ENCODE assay signal across 8 mouse cellular contexts in the genomic region with DNA sequence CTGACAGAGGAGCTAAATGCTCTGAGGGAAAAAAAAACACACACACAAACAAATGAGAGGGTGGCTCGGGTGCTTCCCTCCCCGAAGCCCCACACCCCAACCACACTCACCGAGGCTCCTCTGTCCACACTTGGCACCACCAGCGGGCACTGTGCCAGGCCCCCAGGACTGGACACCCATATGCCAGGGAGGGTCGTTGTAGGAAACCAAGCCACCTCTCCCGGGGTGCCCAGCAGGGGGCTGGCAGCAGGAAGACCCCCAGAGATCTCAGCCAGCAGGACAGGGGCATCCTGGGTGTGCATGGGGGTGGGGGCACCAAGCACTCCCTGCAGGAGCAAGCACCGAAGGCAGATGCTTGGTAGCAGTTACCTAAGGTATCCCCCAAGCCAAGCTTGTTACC. TPM values are rescaled to one million over a fixed set of nuclear protein-coding genes. Genes with fewer than 3 reads are reported as not detected.
DNase-seq lines count a peak whose midpoint lies in the region; ATAC-seq and TF ChIP-seq lines count a peak whose summit lies in the region.

TSS of gene Gm43738 (minus strand) at position 289 of the 400 bp plus-strand sequence.

- no peak for TF ChIP-seq CTCF in heart, adult 2 months (IDR thresholded peaks at IDR 0.05)
- TF ChIP-seq CTCF in cortical plate, adult 2 months (IDR thresholded peaks at IDR 0.05; ENCODE audit: extremely low read depth, insufficient read depth, low read length) = no peak

- peaks cover 1% of the 10 kb centered on the region; the same call in 1 of the 2 replicates for H3K4me1 ChIP-seq in heart, adult 2 months (ENCODE audit: control insufficient read depth, insufficient read depth, low read length)
- no peaks in the 10 kb centered on the region for H3K4me1 ChIP-seq in cortical plate, adult 2 months (ENCODE audit: control insufficient read depth, insufficient read depth, low read length)
- H3K4me1 ChIP-seq in intestine, embryonic 15.5 days (replicated peaks) = peaks cover 29% of the 10 kb centered on the region
- peaks cover 14% of the 10 kb centered on the region for H3K4me1 ChIP-seq in neural tube, embryonic 14.5 days (ENCODE audit: control insufficient read depth, insufficient read depth, low read length)

- WGBS in heart, adult 2 months = 43% methylated on average over 7 of the region's 7 CpGs
- 42% methylated on average over 7 of the region's 7 CpGs for WGBS in intestine, embryonic 15.5 days
- 40% methylated on average over 7 of the region's 7 CpGs for WGBS in neural tube, embryonic 14.5 days

- DNase-seq in heart, adult 2 months = no peak
- DNase-seq in heart, adult 9 months (ENCODE audit: low spot score in 2 of 2) = no peak
- DNase-seq in 416B (ENCODE audit: low read depth) = peak; percentile 19
- no peak for DNase-seq in urinary bladder, postnatal 14 days (ENCODE audit: low spot score)
- DNase-seq in urinary bladder, postnatal 25 days (ENCODE audit: low spot score) = no peak

- H3K79me2 ChIP-seq in heart, adult 2 months (replicated peaks; ENCODE audit: control insufficient read depth, insufficient read depth, low read length) = no peaks in the 10 kb centered on the region

- H3K9me3 ChIP-seq in intestine, embryonic 15.5 days = no peaks in the 10 kb centered on the region
- H3K9me3 ChIP-seq in neural tube, embryonic 14.5 days (ENCODE audit: control insufficient read depth, low read length) = no peaks in the 10 kb centered on the region

- TF ChIP-seq EP300 in heart, adult 2 months (IDR thresholded peaks at IDR 0.05; ENCODE audit: insufficient read depth, low read depth, low read length) = no peak

- peak within 1 kb of the TSS; percentile 74 for H3K4me3 ChIP-seq in heart, adult 2 months
- peak within 1 kb of the TSS; percentile 63 for H3K4me3 ChIP-seq in cortical plate, adult 2 months (ENCODE audit: insufficient read depth, low read length)
- H3K4me3 ChIP-seq in intestine, embryonic 15.5 days (replicated peaks) = peak within 1 kb of the TSS; percentile 56
- peak within 1 kb of the TSS; percentile 46 for H3K4me3 ChIP-seq in neural tube, embryonic 14.5 days (ENCODE audit: low read depth, low read length)

- TF ChIP-seq POLR2A in heart, adult 2 months (IDR thresholded peaks at IDR 0.05; ENCODE audit: insufficient read depth, low read depth, low read length) = no peak
- TF ChIP-seq POLR2A in cortical plate, adult 2 months (IDR thresholded peaks at IDR 0.05; ENCODE audit: extremely low read depth, insufficient read depth, low read length) = no peak

- no peak for ATAC-seq in intestine, embryonic 15.5 days
- ATAC-seq in neural tube, embryonic 14.5 days (ENCODE audit: low read depth) = no peak

- H3K27me3 ChIP-seq in heart, adult 2 months (ENCODE audit: control insufficient read depth, insufficient read depth, low read length) = no peaks in the 10 kb centered on the region
- H3K27me3 ChIP-seq in intestine, embryonic 15.5 days (replicated peaks) = no peaks in the 10 kb centered on the region
- no peaks in the 10 kb centered on the region for H3K27me3 ChIP-seq in neural tube, embryonic 14.5 days (ENCODE audit: control insufficient read depth, insufficient read depth, low read length)

- intact Hi-C loops in heart, adult 2 months (cut with DNase I) = no loop called here

- H3K36me3 ChIP-seq in heart, adult 2 months (ENCODE audit: control insufficient read depth, insufficient read depth, low read length) = no peaks in the 10 kb centered on the region
- peaks cover 14% of the 10 kb centered on the region for H3K36me3 ChIP-seq in intestine, embryonic 15.5 days
- peaks cover 21% of the 10 kb centered on the region; the same call in 1 of the 2 replicates for H3K36me3 ChIP-seq in neural tube, embryonic 14.5 days (ENCODE audit: control insufficient read depth, insufficient read depth, low read length)

- peak within 1 kb of the TSS; percentile 87 for H3K4me2 ChIP-seq in intestine, embryonic 15.5 days (replicated peaks)
- peak within 1 kb of the TSS; percentile 86 for H3K4me2 ChIP-seq in neural tube, embryonic 14.5 days (ENCODE audit: low read depth, low read length)

- peak within 1 kb of the TSS; percentile 34; the same call in 1 of the 2 replicates for H3K27ac ChIP-seq in heart, adult 2 months
- H3K27ac ChIP-seq in cortical plate, adult 2 months (ENCODE audit: insufficient read depth, low read length) = no peak within 1 kb of the TSS
- peak within 1 kb of the TSS; percentile 73 for H3K27ac ChIP-seq in intestine, embryonic 15.5 days
- H3K27ac ChIP-seq in neural tube, embryonic 14.5 days (ENCODE audit: low read depth, low read length) = peak within 1 kb of the TSS; percentile 74

- peak within 1 kb of the TSS; percentile 64 for H3K9ac ChIP-seq in heart, adult 2 months (ENCODE audit: low read depth, low read length)
- peak within 1 kb of the TSS; percentile 68 for H3K9ac ChIP-seq in intestine, embryonic 15.5 days
- peak within 1 kb of the TSS; percentile 57 for H3K9ac ChIP-seq in neural tube, embryonic 14.5 days (replicated peaks; ENCODE audit: low read depth, low read length)

RNA-seq across cellular contexts. Expression of gene Gm43738, which starts in this region (rescaled TPM):
- not detected for total RNA-seq in heart, adult 2 months (2021)
- not detected in 2 replicates for polyA plus RNA-seq in heart, adult 2 months (2012; rRNA removed)
- polyA plus RNA-seq in cortical plate, adult 2 months (2012; rRNA removed) = not detected in 2 replicates
- 0.08 TPM in 1 of 2 replicates, not detected in the other for polyA plus RNA-seq in intestine, embryonic 15.5 days (2015; fragmentation: Nextera tagmentation; extraction: Ambion mirVana)
- not detected in 2 replicates for polyA plus RNA-seq in neural tube, embryonic 14.5 days (2014; fragmentation: Nextera tagmentation; extraction: Ambion mirVana)
